Mouse (Mus musculus) kidney, adult 2 months (tissue): ENCODE measurements around the gene Vamp5.

ENCODE experiments used
- CTCF ChIP-seq: fragments of 200-500 bp; conservative IDR thresholded peaks from 2 replicates; pipeline ENCODE4 v1.5.1; 2011; ENCODE audit warnings: low read depth, mild to moderate bottlenecking, control low read depth, low read length, moderate library complexity, mixed read lengths; ENCODE audit not compliant: insufficient read depth, insufficient read length
- POLR2A ChIP-seq: fragments of 200-500 bp; IDR thresholded peaks from one replicate; pipeline ENCODE4 v1.6.1; 2011; ENCODE audit warnings: low read depth, low read length, control low read depth

DNA sequence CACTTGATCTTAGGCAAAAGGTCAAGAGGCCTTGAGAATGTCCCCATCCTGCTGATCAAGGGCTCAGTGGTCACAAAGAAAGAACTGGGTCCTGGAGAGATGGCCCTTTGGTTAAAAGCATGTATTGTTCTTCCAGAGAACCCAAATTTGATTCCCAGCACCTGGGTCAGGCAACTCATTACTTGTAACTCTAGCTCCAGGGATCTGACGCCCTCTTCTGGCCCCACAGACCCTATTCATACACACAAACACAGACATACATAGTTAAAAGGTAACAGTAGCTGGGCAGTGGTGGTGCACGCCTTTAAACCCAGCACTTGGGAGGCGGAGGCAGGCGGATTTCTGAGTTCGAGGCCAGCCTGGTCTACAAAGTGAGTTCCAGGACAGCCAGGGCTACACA is 12.1 kb upstream of the Vamp5 start:
- TF ChIP-seq POLR2A (no peak), CTCF (no peak)
